Mouse (Mus musculus) gastrocnemius, postnatal 36 days (tissue): ENCODE data around the gene Armcx4. TPM values are rescaled to one million over a fixed set of nuclear protein-coding genes. Genes with fewer than 3 reads are reported as not detected.

Source experiments
- DNase-seq, 2 experiments: peaks; one replicate each; pipeline ENCODE4 v3.0.0; 2022
- intact Hi-C: fragments of 180-260 bp; cut with DNase I; formaldehyde crosslinking; loops from one replicate; pipeline ENCODE4 v1.15.1; 2025
- total RNA-seq, 2 experiments: library from RNA; stranded (reverse); gene quantifications; 2 replicates each; pipeline ENCODE4 v1.2.3; 2021

The Armcx4 gene
- total RNA-seq, 2 experiments from 2014 or later: 8.3 to 13.3 TPM

GRCm38 (mm10) chrX:134741862-134742261, 55.5 kb downstream of the Armcx4 start:
- no peak for DNase-seq
- intact Hi-C loops: loop anchor here (10.0 kb wide), 1 partner anchor 93 kb away; no protein-coding TSS in a partner anchor

Other genes with a start within 250 kb of the Armcx4 start
- not detected for gene Taf7l, start 210.0 kb upstream of the Armcx4 start, total RNA-seq
- 10 to 100 TPM in 1 of 2 experiments, 1 to 10 TPM in 1; 9.3 to 13.4 TPM for gene Timm8a1, start 144.7 kb upstream of the Armcx4 start, total RNA-seq
- gene Btk, start 102.9 kb upstream of the Armcx4 start, total RNA-seq: under 1 TPM; 0.15 TPM
- gene Rpl36a, start 100.9 kb upstream of the Armcx4 start, total RNA-seq: 100 to 1,000 TPM in 1 of 2 experiments, 10 to 100 TPM in 1; 83.8 to 131 TPM
- gene Gla, start 85.4 kb upstream of the Armcx4 start, total RNA-seq: 1 to 10 TPM; 1.6 TPM
- gene Hnrnph2, start 85.3 kb upstream of the Armcx4 start, total RNA-seq: 10 to 100 TPM; 42.1 to 46.4 TPM
- 1 to 10 TPM; 1.7 to 1.9 TPM for gene Armcx1, start 31.4 kb downstream of the Armcx4 start, total RNA-seq
- 1 to 10 TPM; 1.5 to 2.0 TPM for gene Armcx6, start 64.9 kb downstream of the Armcx4 start, total RNA-seq
- gene Armcx3, start 70.1 kb downstream of the Armcx4 start, total RNA-seq: 10 to 100 TPM; 21.9 to 23.4 TPM
- gene Armcx2, start 122.7 kb downstream of the Armcx4 start, total RNA-seq: 1 to 10 TPM; 3.1 to 3.2 TPM